Mouse (Mus musculus) heart, embryonic 10.5 days (tissue): Measurements from ENCODE around the gene Cyp8b1. TPM values are rescaled to one million over a fixed set of nuclear protein-coding genes. Genes with fewer than 3 reads are reported as not detected.

Experiments used
- DNase-seq: peaks from one replicate; pipeline ENCODE4 v3.0.0-alpha.2; 2017; ENCODE audit warnings: low spot score
- H3K27ac ChIP-seq: fragments of 300-500 bp; sonication (generic); 2 replicates; pipeline ENCODE4 v1.5.1; 2016; ENCODE audit warnings: mild to moderate bottlenecking
- H3K27me3 ChIP-seq: fragments of 300-500 bp; sonication (generic); 2 replicates; pipeline ENCODE4 v1.6.1; 2016; ENCODE audit warnings: mild to moderate bottlenecking; ENCODE audit not compliant: poor library complexity, insufficient read depth, severe bottlenecking
- H3K36me3 ChIP-seq: fragments of 300-500 bp; sonication (generic); 2 replicates; pipeline ENCODE4 v1.6.1; 2016; ENCODE audit warnings: mild to moderate bottlenecking, moderate library complexity
- H3K4me1 ChIP-seq: fragments of 300-500 bp; sonication (generic); 2 replicates; pipeline ENCODE4 v1.6.1; 2016; ENCODE audit warnings: mild to moderate bottlenecking
- H3K4me3 ChIP-seq: fragments of 300-500 bp; sonication (generic); 2 replicates; pipeline ENCODE4 v1.5.1; 2016; ENCODE audit warnings: mild to moderate bottlenecking, moderate library complexity
- H3K9me3 ChIP-seq: fragments of 300-500 bp; sonication (generic); 2 replicates; pipeline ENCODE4 v1.6.1; 2016; ENCODE audit warnings: mild to moderate bottlenecking, moderate library complexity
- WGBS: fragments of 180-500 bp; shearing (Covaris S2); methylation state at CpG from one replicate; pipeline ENCODE4 v1.1.7; 2016; 5-methylcytosine and 5-hydroxymethylcytosine counted together
- polyA plus RNA-seq: library from polyadenylated mRNA; unstranded; fragments of >200 nt; fragmentation: Nextera tagmentation; extraction: Ambion mirVana; gene quantifications from 2 replicates; pipeline ENCODE4 v1.2.1, GENCODE M21; 2016

Gene Cyp8b1
- polyA plus RNA-seq, 1 experiment from 2014 or later = not detected

- no peak overlapping the region for H3K4me3 ChIP-seq
- no peaks in the 10 kb centered on the region for H3K9me3 ChIP-seq
- DNase-seq = no peak
- H3K27ac ChIP-seq = no peak overlapping the region
- H3K36me3 ChIP-seq = no peaks in the 10 kb centered on the region
- no peaks in the 10 kb centered on the region for H3K27me3 ChIP-seq
- WGBS = 76% methylated on average over 4 of the region's 4 CpGs
- peaks cover 6% of the 10 kb centered on the region; the same call in 1 of the 2 replicates for H3K4me1 ChIP-seq
Measured at GRCm38 (mm10) chr9:121934856-121935255, 18.8 kb upstream of the Cyp8b1 start.

DNA sequence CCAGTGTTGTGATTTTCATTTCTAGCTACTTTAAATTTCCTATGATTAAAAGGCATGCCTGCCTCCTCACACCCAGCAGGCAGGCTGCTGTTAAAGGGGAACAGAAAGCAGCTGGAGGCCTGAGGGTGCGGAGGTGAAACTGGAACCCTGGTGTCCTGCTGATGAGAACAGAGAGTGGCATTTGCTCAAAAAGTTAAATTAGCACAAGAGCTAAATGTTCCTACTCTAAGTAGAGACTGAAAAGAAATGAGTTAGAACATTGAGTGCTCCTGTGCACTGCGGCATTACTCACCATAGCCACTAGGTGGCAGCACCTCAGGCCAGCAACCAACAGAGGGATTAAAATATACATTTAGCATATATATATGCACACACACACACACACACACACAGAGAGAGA is 12.4 kb upstream of the Cyp8b1 start:
- Histone ChIP-seq H3K36me3 (no peaks in the 10 kb centered on the region), H3K27me3 (peaks cover 5% of the 10 kb centered on the region; the same call in 1 of the 2 replicates), H3K4me3 (no peak overlapping the region), H3K27ac (no peak overlapping the region), H3K9me3 (no peaks in the 10 kb centered on the region), H3K4me1 (peaks cover 7% of the 10 kb centered on the region)
- 20% methylated on average over 2 of the region's 2 CpGs for WGBS
- no peak for DNase-seq

DNA sequence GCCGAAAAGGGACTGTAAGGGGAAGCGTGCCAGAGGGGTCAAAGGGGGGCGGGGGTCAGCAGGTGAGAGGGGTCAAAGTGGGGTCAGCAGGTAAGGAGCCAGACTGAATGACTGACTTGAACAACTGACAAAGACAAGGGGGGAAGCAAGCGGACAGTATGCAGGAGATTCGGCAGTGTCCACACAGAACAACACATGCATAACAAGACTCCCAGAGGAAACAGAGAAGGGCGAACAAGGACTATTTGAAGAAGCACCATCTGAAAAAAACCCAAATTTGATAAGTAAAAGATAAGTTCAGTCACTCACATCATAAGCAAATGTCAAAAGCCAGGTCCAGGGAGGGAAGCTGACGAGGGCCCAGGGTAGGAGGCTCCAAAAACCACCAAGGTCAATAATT is 11.6 kb upstream of the Cyp8b1 start:
- WGBS = 79% methylated on average over 7 of the region's 7 CpGs
- Histone ChIP-seq H3K27me3 (peaks cover 5% of the 10 kb centered on the region; the same call in 1 of the 2 replicates), H3K9me3 (no peaks in the 10 kb centered on the region), H3K36me3 (no peaks in the 10 kb centered on the region), H3K4me3 (no peak overlapping the region), H3K27ac (no peak overlapping the region), H3K4me1 (peaks cover 7% of the 10 kb centered on the region)
- DNase-seq = no peak

- H3K27me3 ChIP-seq = peaks cover 5% of the 10 kb centered on the region; the same call in 1 of the 2 replicates
- H3K27ac ChIP-seq = no peak overlapping the region
- H3K9me3 ChIP-seq = no peaks in the 10 kb centered on the region
- DNase-seq = no peak
- no peaks in the 10 kb centered on the region for H3K36me3 ChIP-seq
- H3K4me3 ChIP-seq = no peak overlapping the region
- 53% methylated on average over 11 of the region's 11 CpGs for WGBS
- H3K4me1 ChIP-seq = peaks cover 7% of the 10 kb centered on the region
Measured at GRCm38 (mm10) chr9:121926634-121927405, 10.7 kb upstream of the Cyp8b1 start.

DNA sequence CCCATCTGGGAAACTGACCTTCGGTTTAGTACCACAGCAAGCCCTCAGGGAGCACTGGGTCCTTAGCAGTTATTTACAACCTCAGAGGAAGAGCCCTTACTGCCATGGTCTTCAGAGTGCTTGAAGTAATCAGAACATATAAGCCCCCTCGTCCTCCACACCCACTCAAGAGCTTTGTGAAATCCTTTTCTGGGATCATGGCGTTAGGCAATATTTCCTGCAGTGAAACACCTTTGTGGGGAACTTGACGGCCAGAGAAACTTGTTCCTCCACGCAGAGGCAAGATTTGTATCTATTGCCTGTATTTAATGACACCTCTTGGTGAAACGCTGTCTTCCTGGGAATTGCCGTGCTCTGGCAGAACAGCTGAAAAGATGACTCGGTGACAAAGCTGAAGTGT is 9.9 kb upstream of the Cyp8b1 start:
- DNase-seq = no peak
- H3K4me3 ChIP-seq = no peak overlapping the region
- peaks cover 7% of the 10 kb centered on the region for H3K4me1 ChIP-seq
- H3K27ac ChIP-seq = no peak overlapping the region
- no peaks in the 10 kb centered on the region for H3K9me3 ChIP-seq
- no peaks in the 10 kb centered on the region for H3K36me3 ChIP-seq
- peaks cover 5% of the 10 kb centered on the region; the same call in 1 of the 2 replicates for H3K27me3 ChIP-seq
- 66% methylated on average over 8 of the region's 8 CpGs for WGBS

GRCm38 (mm10) chr9:121924901-121925560 is 8.9 kb upstream of the Cyp8b1 start:
- H3K36me3 ChIP-seq = no peaks in the 10 kb centered on the region
- no peak overlapping the region for H3K4me3 ChIP-seq
- peaks cover 7% of the 10 kb centered on the region for H3K4me1 ChIP-seq
- no peak overlapping the region for H3K27ac ChIP-seq
- H3K27me3 ChIP-seq = peaks cover 5% of the 10 kb centered on the region; the same call in 1 of the 2 replicates
- DNase-seq = no peak
- no peaks in the 10 kb centered on the region for H3K9me3 ChIP-seq
- 84% methylated on average over 9 of the region's 9 CpGs for WGBS

DNA sequence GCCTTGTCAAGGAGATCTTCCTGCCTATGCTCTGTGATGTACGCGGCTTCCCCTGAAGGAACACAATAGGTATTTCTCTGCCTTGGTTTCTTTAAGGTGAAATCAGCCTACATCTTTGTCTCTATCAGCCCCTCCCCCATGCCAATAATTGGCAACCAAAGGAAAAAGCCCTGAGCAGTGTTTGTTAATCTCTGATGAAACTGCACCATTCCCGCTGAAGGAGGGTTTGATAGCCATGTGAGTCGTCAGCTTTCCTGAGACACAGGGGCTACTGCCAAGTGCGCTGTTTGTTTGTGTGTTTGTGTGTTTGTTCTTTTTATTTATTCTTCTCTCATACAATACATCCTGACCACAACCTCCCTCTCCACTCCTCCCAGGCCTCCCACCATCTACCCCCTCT is 7.8 kb upstream of the Cyp8b1 start:
- H3K27me3 ChIP-seq = peaks cover 5% of the 10 kb centered on the region; the same call in 1 of the 2 replicates
- H3K4me3 ChIP-seq = no peak overlapping the region
- DNase-seq = no peak
- H3K27ac ChIP-seq = no peak overlapping the region
- 85% methylated on average over 5 of the region's 5 CpGs for WGBS
- H3K9me3 ChIP-seq = no peaks in the 10 kb centered on the region
- peaks cover 7% of the 10 kb centered on the region for H3K4me1 ChIP-seq
- no peaks in the 10 kb centered on the region for H3K36me3 ChIP-seq

GRCm38 (mm10) chr9:121923443-121923842 is 7.3 kb upstream of the Cyp8b1 start:
- Histone ChIP-seq H3K27me3 (peaks cover 5% of the 10 kb centered on the region; the same call in 1 of the 2 replicates), H3K36me3 (no peaks in the 10 kb centered on the region), H3K27ac (no peak overlapping the region), H3K9me3 (no peaks in the 10 kb centered on the region), H3K4me3 (no peak overlapping the region), H3K4me1 (peaks cover 7% of the 10 kb centered on the region)
- no peak for DNase-seq
- 83% methylated on average over 8 of the region's 8 CpGs for WGBS

GRCm38 (mm10) chr9:121919027-121919501 is 3.0 kb upstream of the Cyp8b1 start:
- Histone ChIP-seq H3K36me3 (no peaks in the 10 kb centered on the region), H3K27ac (no peak overlapping the region), H3K4me3 (no peak overlapping the region), H3K9me3 (no peaks in the 10 kb centered on the region), H3K4me1 (peaks cover 5% of the 10 kb centered on the region), H3K27me3 (peaks cover 3% of the 10 kb centered on the region)
- WGBS = 67% methylated on average over 10 of the region's 10 CpGs
- DNase-seq = no peak

DNA sequence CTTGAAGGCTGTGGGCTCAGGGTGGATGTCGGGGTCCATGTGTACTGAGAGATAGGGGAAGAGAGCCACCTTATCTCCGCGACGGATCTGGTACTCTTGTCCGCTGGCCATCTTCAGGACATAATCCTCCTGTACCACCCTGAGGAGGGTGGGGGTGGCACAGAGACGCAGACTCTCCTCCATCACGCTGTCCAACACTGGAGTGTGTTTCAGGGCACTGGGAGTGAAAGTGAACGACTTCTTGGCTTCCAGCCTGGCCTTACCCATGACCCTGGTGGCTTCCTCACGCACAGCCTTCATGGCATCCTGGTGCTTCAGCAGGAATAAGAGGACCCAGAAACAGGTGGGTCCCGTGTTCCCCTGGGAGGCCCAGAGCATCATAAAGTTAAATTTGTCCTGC is 1.0 kb downstream of the Cyp8b1 start:
- 88% methylated on average over 10 of the region's 10 CpGs for WGBS
- Histone ChIP-seq H3K27ac (no peak overlapping the region), H3K36me3 (no peaks in the 10 kb centered on the region), H3K27me3 (peaks cover 16% of the 10 kb centered on the region), H3K4me3 (no peak overlapping the region), H3K9me3 (no peaks in the 10 kb centered on the region), H3K4me1 (peaks cover 5% of the 10 kb centered on the region)
- no peak for DNase-seq

DNA sequence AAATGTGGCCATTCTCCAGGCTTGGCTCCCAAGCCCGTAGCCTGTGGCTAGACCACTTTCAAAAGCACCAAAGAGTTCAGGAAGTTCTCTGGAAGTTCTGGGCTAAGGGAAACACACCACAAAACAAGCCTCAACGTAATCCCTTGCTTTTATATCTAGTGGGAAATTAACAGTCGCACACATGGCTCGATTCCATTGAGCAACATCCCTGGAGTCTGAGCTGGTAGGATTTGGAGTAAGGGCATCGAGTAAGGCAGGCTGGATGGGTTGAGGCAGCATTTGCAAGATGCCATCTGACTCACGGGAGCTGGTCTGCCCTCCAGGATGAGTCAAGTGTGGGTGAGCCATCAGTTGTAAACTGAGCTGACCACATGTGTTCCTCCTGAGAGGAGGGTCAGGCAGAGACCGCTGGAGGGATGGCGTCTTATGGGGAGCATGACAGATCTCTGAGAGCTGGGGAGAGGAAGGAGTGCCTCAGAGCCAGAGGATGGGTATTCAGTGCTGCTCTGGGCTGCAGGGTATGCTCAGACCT is 1.8 kb downstream of the Cyp8b1 start:
- H3K4me1 ChIP-seq = peaks cover 12% of the 10 kb centered on the region
- H3K27ac ChIP-seq = no peak overlapping the region
- H3K9me3 ChIP-seq = no peaks in the 10 kb centered on the region
- 82% methylated on average over 8 of the region's 8 CpGs for WGBS
- H3K27me3 ChIP-seq = peaks cover 16% of the 10 kb centered on the region
- H3K36me3 ChIP-seq = no peaks in the 10 kb centered on the region
- no peak overlapping the region for H3K4me3 ChIP-seq
- no peak for DNase-seq

DNA sequence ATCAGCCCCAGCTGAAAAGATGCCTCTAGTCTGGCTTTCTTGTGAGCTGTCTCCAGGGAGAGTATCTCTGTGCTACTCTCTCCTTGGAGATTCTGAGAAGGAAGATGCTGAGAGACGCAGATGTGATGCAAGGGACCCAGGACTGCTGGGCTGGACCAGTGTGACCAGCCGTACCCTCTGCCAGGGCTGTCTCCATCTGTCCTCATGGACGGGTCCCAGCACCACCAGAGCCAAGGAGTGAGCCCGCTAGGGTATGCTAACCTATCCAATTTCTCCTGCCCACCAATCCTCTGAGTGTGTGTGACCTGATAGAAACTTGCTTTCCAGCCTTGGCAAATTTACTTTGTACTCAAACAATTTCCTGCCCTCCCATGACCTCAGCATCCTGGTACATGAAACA is 3.3 kb downstream of the Cyp8b1 start:
- H3K27ac ChIP-seq = no peak overlapping the region
- H3K9me3 ChIP-seq = no peaks in the 10 kb centered on the region
- no peak for DNase-seq
- WGBS = 84% methylated on average over 4 of the region's 4 CpGs
- peaks cover 12% of the 10 kb centered on the region for H3K4me1 ChIP-seq
- no peaks in the 10 kb centered on the region for H3K36me3 ChIP-seq
- peaks cover 16% of the 10 kb centered on the region for H3K27me3 ChIP-seq
- H3K4me3 ChIP-seq = no peak overlapping the region

GRCm38 (mm10) chr9:121911196-121911595 is 4.9 kb downstream of the Cyp8b1 start:
- 84% methylated on average over 7 of the region's 7 CpGs for WGBS
- Histone ChIP-seq H3K4me3 (no peak overlapping the region), H3K27ac (no peak overlapping the region), H3K4me1 (peaks cover 11% of the 10 kb centered on the region), H3K9me3 (no peaks in the 10 kb centered on the region), H3K27me3 (peaks cover 16% of the 10 kb centered on the region), H3K36me3 (no peaks in the 10 kb centered on the region)
- no peak for DNase-seq
